Mouse (Mus musculus) forebrain, embryonic 15.5 days (tissue): Measurements from ENCODE around the gene Srf. TPM values are rescaled to one million over a fixed set of nuclear protein-coding genes. Genes with fewer than 3 reads are reported as not detected.

Source experiments
- ATAC-seq: fragments of 200-750 bp; cut with Nextera tagmentation; replicated peaks from 2 replicates; pipeline ENCODE4 v1.8.0; 2017; ENCODE audit warnings: mild to moderate bottlenecking, moderate TSS enrichment, moderate library complexity
- H3K27ac ChIP-seq: fragments of 300-500 bp; sonication (generic); replicated peaks from 2 replicates; pipeline ENCODE4 v1.5.1; 2015; ENCODE audit warnings: mild to moderate bottlenecking, inconsistent platforms
- H3K27me3 ChIP-seq: fragments of 300-500 bp; sonication (generic); 2 replicates; pipeline ENCODE4 v1.6.1; 2015; ENCODE audit warnings: inconsistent platforms
- H3K36me3 ChIP-seq: fragments of 300-500 bp; sonication (generic); 2 replicates; pipeline ENCODE4 v1.6.1; 2015; ENCODE audit warnings: mild to moderate bottlenecking, inconsistent platforms
- H3K4me1 ChIP-seq: fragments of 300-500 bp; sonication (generic); 2 replicates; pipeline ENCODE4 v1.6.1; 2015; ENCODE audit warnings: inconsistent platforms
- H3K4me2 ChIP-seq: fragments of 300-500 bp; sonication (generic); replicated peaks from 2 replicates; pipeline ENCODE4 v1.6.1; 2015; ENCODE audit warnings: mild to moderate bottlenecking, inconsistent platforms
- H3K4me3 ChIP-seq: fragments of 300-500 bp; sonication (generic); 2 replicates; pipeline ENCODE4 v1.5.1; 2015; ENCODE audit warnings: mild to moderate bottlenecking, inconsistent platforms
- H3K9ac ChIP-seq: fragments of 300-500 bp; sonication (generic); replicated peaks from 2 replicates; pipeline ENCODE4 v1.6.1; 2015; ENCODE audit warnings: mild to moderate bottlenecking, inconsistent platforms
- H3K9me3 ChIP-seq: fragments of 300-500 bp; sonication (generic); 2 replicates; pipeline ENCODE4 v1.6.1; 2016; ENCODE audit warnings: inconsistent platforms
- WGBS: fragments of 180-500 bp; shearing (Covaris S2); methylation state at CpG from one replicate; pipeline ENCODE4 v1.1.7; 2015; ENCODE audit warnings: mixed read lengths; 5-methylcytosine and 5-hydroxymethylcytosine counted together
- polyA plus RNA-seq: library from polyadenylated mRNA; unstranded; fragments of >200 nt; fragmentation: Nextera tagmentation; extraction: Ambion mirVana; gene quantifications from 2 replicates; pipeline ENCODE4 v1.2.1, GENCODE M21; 2015

The Srf gene
- polyA plus RNA-seq, 1 experiment from 2014 or later, result 3.3 TPM

- Histone ChIP-seq H3K9me3 (no peaks in the 10 kb centered on the region), H3K27ac (peak overlapping the region; percentile 93), H3K36me3 (peaks cover 24% of the 10 kb centered on the region), H3K9ac (peak overlapping the region; percentile 89), H3K4me2 (peak overlapping the region; percentile 95), H3K27me3 (no peaks in the 10 kb centered on the region), H3K4me3 (peak overlapping the region; percentile 85), H3K4me1 (peaks cover 30% of the 10 kb centered on the region)
- no peak for ATAC-seq
- WGBS, result 2% methylated on average over 11 of the region's 11 CpGs
Observed at GRCm38 (mm10) chr17:46554646-46554976, 1.4 kb downstream of the Srf start.

GRCm38 (mm10) chr17:46553926-46554325 is 2.0 kb downstream of the Srf start:
- no peak for ATAC-seq
- Histone ChIP-seq H3K9me3 (no peaks in the 10 kb centered on the region), H3K4me1 (peaks cover 30% of the 10 kb centered on the region), H3K9ac (0 out of 2 replicates have a peak overlapping the region, but pooled peaks have one; percentile 17), H3K27me3 (no peaks in the 10 kb centered on the region), H3K4me3 (peak overlapping the region; percentile 85), H3K36me3 (peaks cover 28% of the 10 kb centered on the region), H3K4me2 (peak overlapping the region; percentile 95), H3K27ac (no peak overlapping the region)
- 72% methylated on average over 3 of the region's 3 CpGs for WGBS

- no peaks in the 10 kb centered on the region for H3K27me3 ChIP-seq
- peak overlapping the region; percentile 78 for H3K27ac ChIP-seq
- H3K4me2 ChIP-seq, result peak overlapping the region; percentile 95
- H3K4me3 ChIP-seq, result peak overlapping the region; percentile 85
- H3K9ac ChIP-seq, result peak overlapping the region; percentile 17
- H3K36me3 ChIP-seq, result peaks cover 33% of the 10 kb centered on the region
- peaks cover 30% of the 10 kb centered on the region for H3K4me1 ChIP-seq
- H3K9me3 ChIP-seq, result no peaks in the 10 kb centered on the region
- WGBS, result 47% methylated on average over 11 of the region's 11 CpGs
- no peak for ATAC-seq
Observed at GRCm38 (mm10) chr17:46553469-46553868, 2.5 kb downstream of the Srf start.

- Histone ChIP-seq H3K9ac (peak overlapping the region; percentile 17), H3K4me3 (peak overlapping the region; percentile 85), H3K4me2 (peak overlapping the region; percentile 95), H3K36me3 (peaks cover 35% of the 10 kb centered on the region), H3K9me3 (no peaks in the 10 kb centered on the region), H3K4me1 (peaks cover 30% of the 10 kb centered on the region), H3K27ac (peak overlapping the region; percentile 78), H3K27me3 (no peaks in the 10 kb centered on the region)
- WGBS, result under 1% methylated on average over 24 of the region's 24 CpGs
- ATAC-seq, result peak; percentile 80
Observed at GRCm38 (mm10) chr17:46552841-46553423, 3.0 kb downstream of the Srf start.

- H3K27ac ChIP-seq, result no peak overlapping the region
- no peak for ATAC-seq
- no peak overlapping the region; the same call in 1 of the 2 replicates for H3K4me2 ChIP-seq
- 84% methylated on average over 7 of the region's 7 CpGs for WGBS
- H3K9me3 ChIP-seq, result no peaks in the 10 kb centered on the region
- H3K36me3 ChIP-seq, result peaks cover 35% of the 10 kb centered on the region
- H3K4me3 ChIP-seq, result 0 out of 2 replicates have a peak overlapping the region, but pooled peaks have one; percentile 85
- H3K27me3 ChIP-seq, result no peaks in the 10 kb centered on the region; the same call in 1 of the 2 replicates
- H3K9ac ChIP-seq, result no peak overlapping the region
- peaks cover 33% of the 10 kb centered on the region for H3K4me1 ChIP-seq
Observed at GRCm38 (mm10) chr17:46552151-46552550, 3.8 kb downstream of the Srf start.

GRCm38 (mm10) chr17:46551369-46551768 is 4.6 kb downstream of the Srf start:
- H3K36me3 ChIP-seq, result peaks cover 35% of the 10 kb centered on the region
- H3K4me2 ChIP-seq, result no peak overlapping the region
- no peak overlapping the region for H3K9ac ChIP-seq
- H3K4me3 ChIP-seq, result no peak overlapping the region
- H3K27ac ChIP-seq, result no peak overlapping the region
- ATAC-seq, result no peak
- WGBS, result 91% methylated on average over 6 of the region's 6 CpGs
- H3K9me3 ChIP-seq, result no peaks in the 10 kb centered on the region
- peaks cover 41% of the 10 kb centered on the region for H3K4me1 ChIP-seq
- H3K27me3 ChIP-seq, result no peaks in the 10 kb centered on the region; the same call in 1 of the 2 replicates

- H3K9ac ChIP-seq, result no peak overlapping the region
- H3K36me3 ChIP-seq, result peaks cover 35% of the 10 kb centered on the region
- ATAC-seq, result no peak
- WGBS, result 90% methylated on average over 7 of the region's 7 CpGs
- H3K4me3 ChIP-seq, result no peak overlapping the region
- no peak overlapping the region for H3K4me2 ChIP-seq
- peaks cover 43% of the 10 kb centered on the region for H3K4me1 ChIP-seq
- no peaks in the 10 kb centered on the region; the same call in 1 of the 2 replicates for H3K27me3 ChIP-seq
- no peak overlapping the region for H3K27ac ChIP-seq
- H3K9me3 ChIP-seq, result no peaks in the 10 kb centered on the region
Observed at GRCm38 (mm10) chr17:46550904-46551303, 5.1 kb downstream of the Srf start.

- H3K4me1 ChIP-seq, result peaks cover 51% of the 10 kb centered on the region
Observed at GRCm38 (mm10) chr17:46549642-46550041, 6.3 kb downstream of the Srf start.

GRCm38 (mm10) chr17:46549193-46549592 is 6.8 kb downstream of the Srf start:
- Histone ChIP-seq H3K4me1 (peaks cover 47% of the 10 kb centered on the region), H3K4me3 (no peak overlapping the region), H3K4me2 (no peak overlapping the region), H3K9me3 (no peaks in the 10 kb centered on the region), H3K36me3 (peaks cover 35% of the 10 kb centered on the region), H3K9ac (no peak overlapping the region), H3K27me3 (no peaks in the 10 kb centered on the region; the same call in 1 of the 2 replicates), H3K27ac (no peak overlapping the region)
- WGBS, result 20% methylated on average over 8 of the region's 8 CpGs
- no peak for ATAC-seq

More at GRCm38 (mm10) chr17:46549642-46550041, 6.3 kb downstream of the Srf start:
- Histone ChIP-seq H3K9ac (no peak overlapping the region), H3K9me3 (no peaks in the 10 kb centered on the region), H3K4me3 (no peak overlapping the region), H3K27me3 (no peaks in the 10 kb centered on the region; the same call in 1 of the 2 replicates), H3K36me3 (peaks cover 35% of the 10 kb centered on the region), H3K27ac (no peak overlapping the region), H3K4me2 (no peak overlapping the region)
- 92% methylated on average over 9 of the region's 9 CpGs for WGBS
- ATAC-seq, result no peak

GRCm38 (mm10) chr17:46548741-46549140 is 7.2 kb downstream of the Srf start:
- H3K4me1 ChIP-seq, result peaks cover 42% of the 10 kb centered on the region
- no peak overlapping the region for H3K4me3 ChIP-seq
- WGBS, result 53% methylated on average over 11 of the region's 11 CpGs
- no peaks in the 10 kb centered on the region; the same call in 1 of the 2 replicates for H3K27me3 ChIP-seq
- H3K4me2 ChIP-seq, result no peak overlapping the region
- no peak overlapping the region for H3K9ac ChIP-seq
- no peak for ATAC-seq
- no peaks in the 10 kb centered on the region for H3K9me3 ChIP-seq
- H3K27ac ChIP-seq, result no peak overlapping the region
- peaks cover 35% of the 10 kb centered on the region for H3K36me3 ChIP-seq

GRCm38 (mm10) chr17:46547923-46548322 is 8.1 kb downstream of the Srf start:
- peaks cover 35% of the 10 kb centered on the region for H3K36me3 ChIP-seq
- H3K9me3 ChIP-seq, result no peaks in the 10 kb centered on the region
- H3K4me3 ChIP-seq, result no peak overlapping the region
- no peak overlapping the region for H3K4me2 ChIP-seq
- no peak for ATAC-seq
- H3K27ac ChIP-seq, result no peak overlapping the region
- peaks cover 34% of the 10 kb centered on the region for H3K4me1 ChIP-seq
- H3K9ac ChIP-seq, result no peak overlapping the region
- WGBS, result 17% methylated on average over 3 of the region's 3 CpGs
- no peaks in the 10 kb centered on the region; the same call in 1 of the 2 replicates for H3K27me3 ChIP-seq

GRCm38 (mm10) chr17:46546995-46547394 is 9.0 kb downstream of the Srf start:
- H3K4me3 ChIP-seq, result no peak overlapping the region
- peaks cover 35% of the 10 kb centered on the region for H3K36me3 ChIP-seq
- no peak for ATAC-seq
- no peak overlapping the region for H3K27ac ChIP-seq
- H3K9ac ChIP-seq, result no peak overlapping the region
- H3K27me3 ChIP-seq, result no peaks in the 10 kb centered on the region; the same call in 1 of the 2 replicates
- WGBS, result 10% methylated on average over 8 of the region's 8 CpGs
- peak overlapping the region; percentile 92; the same call in 1 of the 2 replicates for H3K4me2 ChIP-seq
- peaks cover 26% of the 10 kb centered on the region for H3K4me1 ChIP-seq
- H3K9me3 ChIP-seq, result no peaks in the 10 kb centered on the region
